Mouse (Mus musculus): ENCODE results near the gene Ect2l. TPM values are rescaled to one million over a fixed set of nuclear protein-coding genes. Genes with fewer than 3 reads are reported as not detected.

Gene Ect2l
- polyA plus RNA-seq, 1 experiment from 2014 or later: 0.12 TPM

GRCm38 (mm10) chr10:18224386-18224785 lies 13.7 kb upstream of the Ect2l start:
- Histone ChIP-seq H3K9me3 (ENCODE audit: control insufficient read depth, low read length) (no peaks in the 10 kb centered on the region), H3K36me3 (ENCODE audit: control insufficient read depth, insufficient read depth, low read length) (no peaks in the 10 kb centered on the region), H3K9ac (ENCODE audit: low read depth, low read length) (no peak overlapping the region), H3K27me3 (ENCODE audit: control insufficient read depth, insufficient read depth, low read length) (no peaks in the 10 kb centered on the region), H3K4me1 (replicated peaks; ENCODE audit: control insufficient read depth, insufficient read depth, low read length) (no peaks in the 10 kb centered on the region), H3K4me2 (replicated peaks; ENCODE audit: low read depth, low read length) (no peak overlapping the region), H3K4me3 (ENCODE audit: low read depth, low read length) (no peak overlapping the region), H3K27ac (ENCODE audit: low read depth, low read length) (no peak overlapping the region)
- WGBS: 99% methylated on average over 3 of the region's 3 CpGs
- DNase-seq (ENCODE audit: low spot score) (no peak), ATAC-seq (ENCODE audit: low FRiP score) (no peak)

- H3K27ac ChIP-seq (ENCODE audit: low read depth, low read length): no peak overlapping the region
- 90% methylated on average over 10 of the region's 10 CpGs for WGBS
- DNase-seq (ENCODE audit: low spot score): no peak
- H3K9ac ChIP-seq (ENCODE audit: low read depth, low read length): no peak overlapping the region
- no peaks in the 10 kb centered on the region for H3K4me1 ChIP-seq (replicated peaks; ENCODE audit: control insufficient read depth, insufficient read depth, low read length)
- H3K27me3 ChIP-seq (ENCODE audit: control insufficient read depth, insufficient read depth, low read length): no peaks in the 10 kb centered on the region
- no peak for ATAC-seq (ENCODE audit: low FRiP score)
- H3K9me3 ChIP-seq (ENCODE audit: control insufficient read depth, low read length): no peaks in the 10 kb centered on the region
- H3K4me3 ChIP-seq (ENCODE audit: low read depth, low read length): no peak overlapping the region
- no peaks in the 10 kb centered on the region for H3K36me3 ChIP-seq (ENCODE audit: control insufficient read depth, insufficient read depth, low read length)
- H3K4me2 ChIP-seq (replicated peaks; ENCODE audit: low read depth, low read length): no peak overlapping the region
Observed at GRCm38 (mm10) chr10:18219351-18219750, 8.7 kb upstream of the Ect2l start.

GRCm38 (mm10) chr10:18214124-18214523 lies 3.4 kb upstream of the Ect2l start:
- Histone ChIP-seq H3K36me3 (ENCODE audit: control insufficient read depth, insufficient read depth, low read length) (no peaks in the 10 kb centered on the region), H3K4me3 (ENCODE audit: low read depth, low read length) (no peak overlapping the region), H3K4me1 (replicated peaks; ENCODE audit: control insufficient read depth, insufficient read depth, low read length) (no peaks in the 10 kb centered on the region), H3K27ac (ENCODE audit: low read depth, low read length) (no peak overlapping the region), H3K27me3 (ENCODE audit: control insufficient read depth, insufficient read depth, low read length) (no peaks in the 10 kb centered on the region), H3K9me3 (ENCODE audit: control insufficient read depth, low read length) (no peaks in the 10 kb centered on the region), H3K4me2 (replicated peaks; ENCODE audit: low read depth, low read length) (no peak overlapping the region), H3K9ac (ENCODE audit: low read depth, low read length) (no peak overlapping the region)
- ATAC-seq (ENCODE audit: low FRiP score) (no peak), DNase-seq (ENCODE audit: low spot score) (no peak)
- WGBS: 92% methylated on average over 5 of the region's 5 CpGs

GRCm38 (mm10) chr10:18213373-18213772 lies 2.7 kb upstream of the Ect2l start:
- Histone ChIP-seq H3K36me3 (ENCODE audit: control insufficient read depth, insufficient read depth, low read length) (no peaks in the 10 kb centered on the region), H3K27ac (ENCODE audit: low read depth, low read length) (no peak overlapping the region), H3K4me2 (replicated peaks; ENCODE audit: low read depth, low read length) (no peak overlapping the region), H3K27me3 (ENCODE audit: control insufficient read depth, insufficient read depth, low read length) (no peaks in the 10 kb centered on the region), H3K9me3 (ENCODE audit: control insufficient read depth, low read length) (no peaks in the 10 kb centered on the region), H3K4me1 (replicated peaks; ENCODE audit: control insufficient read depth, insufficient read depth, low read length) (no peaks in the 10 kb centered on the region), H3K9ac (ENCODE audit: low read depth, low read length) (no peak overlapping the region), H3K4me3 (ENCODE audit: low read depth, low read length) (no peak overlapping the region)
- 80% methylated on average over 4 of the region's 4 CpGs for WGBS
- DNase-seq (ENCODE audit: low spot score) (no peak), ATAC-seq (ENCODE audit: low FRiP score) (no peak)

- ATAC-seq (ENCODE audit: low FRiP score): no peak
- Histone ChIP-seq H3K36me3 (ENCODE audit: control insufficient read depth, insufficient read depth, low read length) (no peaks in the 10 kb centered on the region), H3K27me3 (ENCODE audit: control insufficient read depth, insufficient read depth, low read length) (no peaks in the 10 kb centered on the region), H3K9me3 (ENCODE audit: control insufficient read depth, low read length) (no peaks in the 10 kb centered on the region), H3K4me1 (replicated peaks; ENCODE audit: control insufficient read depth, insufficient read depth, low read length) (no peaks in the 10 kb centered on the region), H3K4me2 (replicated peaks; ENCODE audit: low read depth, low read length) (no peak overlapping the region), H3K4me3 (ENCODE audit: low read depth, low read length) (no peak overlapping the region), H3K9ac (ENCODE audit: low read depth, low read length) (no peak overlapping the region), H3K27ac (ENCODE audit: low read depth, low read length) (no peak overlapping the region)
- DNase-seq (ENCODE audit: low spot score): no peak
- WGBS: 83% methylated on average over 6 of the region's 6 CpGs
Observed at GRCm38 (mm10) chr10:18210119-18210518, 571 bp downstream of the Ect2l start.

GRCm38 (mm10) chr10:18204067-18204466 lies 6.6 kb downstream of the Ect2l start:
- H3K9me3 ChIP-seq (ENCODE audit: control insufficient read depth, low read length): no peaks in the 10 kb centered on the region
- H3K9ac ChIP-seq (ENCODE audit: low read depth, low read length): no peak overlapping the region
- H3K36me3 ChIP-seq (ENCODE audit: control insufficient read depth, insufficient read depth, low read length): no peaks in the 10 kb centered on the region
- H3K4me1 ChIP-seq (replicated peaks; ENCODE audit: control insufficient read depth, insufficient read depth, low read length): no peaks in the 10 kb centered on the region
- H3K27ac ChIP-seq (ENCODE audit: low read depth, low read length): no peak overlapping the region
- peak; percentile 20 for DNase-seq (ENCODE audit: low spot score)
- no peak overlapping the region for H3K4me3 ChIP-seq (ENCODE audit: low read depth, low read length)
- no peaks in the 10 kb centered on the region for H3K27me3 ChIP-seq (ENCODE audit: control insufficient read depth, insufficient read depth, low read length)
- 5% methylated on average over 7 of the region's 7 CpGs for WGBS
- no peak for ATAC-seq (ENCODE audit: low FRiP score)
- H3K4me2 ChIP-seq (replicated peaks; ENCODE audit: low read depth, low read length): no peak overlapping the region

GRCm38 (mm10) chr10:18202401-18202800 lies 8.3 kb downstream of the Ect2l start:
- Histone ChIP-seq H3K4me3 (ENCODE audit: low read depth, low read length) (no peak overlapping the region), H3K9ac (ENCODE audit: low read depth, low read length) (no peak overlapping the region), H3K36me3 (ENCODE audit: control insufficient read depth, insufficient read depth, low read length) (no peaks in the 10 kb centered on the region), H3K27me3 (ENCODE audit: control insufficient read depth, insufficient read depth, low read length) (no peaks in the 10 kb centered on the region), H3K27ac (ENCODE audit: low read depth, low read length) (no peak overlapping the region), H3K9me3 (ENCODE audit: control insufficient read depth, low read length) (no peaks in the 10 kb centered on the region), H3K4me1 (replicated peaks; ENCODE audit: control insufficient read depth, insufficient read depth, low read length) (no peaks in the 10 kb centered on the region), H3K4me2 (replicated peaks; ENCODE audit: low read depth, low read length) (no peak overlapping the region)
- DNase-seq (ENCODE audit: low spot score) (no peak), ATAC-seq (ENCODE audit: low FRiP score) (no peak)
- 88% methylated on average over 3 of the region's 3 CpGs for WGBS

GRCm38 (mm10) chr10:18200656-18201055 lies 10.0 kb downstream of the Ect2l start:
- Histone ChIP-seq H3K4me2 (replicated peaks; ENCODE audit: low read depth, low read length) (no peak overlapping the region), H3K36me3 (ENCODE audit: control insufficient read depth, insufficient read depth, low read length) (no peaks in the 10 kb centered on the region), H3K9me3 (ENCODE audit: control insufficient read depth, low read length) (no peaks in the 10 kb centered on the region), H3K4me1 (replicated peaks; ENCODE audit: control insufficient read depth, insufficient read depth, low read length) (no peaks in the 10 kb centered on the region), H3K4me3 (ENCODE audit: low read depth, low read length) (no peak overlapping the region), H3K9ac (ENCODE audit: low read depth, low read length) (no peak overlapping the region), H3K27ac (ENCODE audit: low read depth, low read length) (no peak overlapping the region), H3K27me3 (ENCODE audit: control insufficient read depth, insufficient read depth, low read length) (no peaks in the 10 kb centered on the region)
- DNase-seq (ENCODE audit: low spot score) (no peak), ATAC-seq (ENCODE audit: low FRiP score) (peak; percentile 29; the same call in 1 of the 2 replicates)
- WGBS: 60% methylated on average over 9 of the region's 9 CpGs

- no peak overlapping the region for H3K4me2 ChIP-seq (replicated peaks; ENCODE audit: low read depth, low read length)
- H3K9me3 ChIP-seq (ENCODE audit: control insufficient read depth, low read length): no peaks in the 10 kb centered on the region
- H3K4me3 ChIP-seq (ENCODE audit: low read depth, low read length): no peak overlapping the region
- H3K27me3 ChIP-seq (ENCODE audit: control insufficient read depth, insufficient read depth, low read length): no peaks in the 10 kb centered on the region
- no peaks in the 10 kb centered on the region for H3K4me1 ChIP-seq (replicated peaks; ENCODE audit: control insufficient read depth, insufficient read depth, low read length)
- no peaks in the 10 kb centered on the region for H3K36me3 ChIP-seq (ENCODE audit: control insufficient read depth, insufficient read depth, low read length)
- 79% methylated on average over 4 of the region's 4 CpGs for WGBS
- ATAC-seq (ENCODE audit: low FRiP score) (no peak), DNase-seq (ENCODE audit: low spot score) (no peak)
- H3K27ac ChIP-seq (ENCODE audit: low read depth, low read length): no peak overlapping the region
- H3K9ac ChIP-seq (ENCODE audit: low read depth, low read length): no peak overlapping the region
Observed at GRCm38 (mm10) chr10:18199919-18200318, 10.8 kb downstream of the Ect2l start.

All from hindbrain, embryonic 11.5 days (tissue).